Mouse (Mus musculus): Measurements from ENCODE around the gene Cul5. TPM values are rescaled to one million over a fixed set of nuclear protein-coding genes. Genes with fewer than 3 reads are reported as not detected.
A peak's percentile ranks its signal among the peaks of the same experiment; 100 is the strongest.

The Cul5 gene
- polyA plus RNA-seq, 1 experiment from 2014 or later = 20.2 TPM

DNA sequence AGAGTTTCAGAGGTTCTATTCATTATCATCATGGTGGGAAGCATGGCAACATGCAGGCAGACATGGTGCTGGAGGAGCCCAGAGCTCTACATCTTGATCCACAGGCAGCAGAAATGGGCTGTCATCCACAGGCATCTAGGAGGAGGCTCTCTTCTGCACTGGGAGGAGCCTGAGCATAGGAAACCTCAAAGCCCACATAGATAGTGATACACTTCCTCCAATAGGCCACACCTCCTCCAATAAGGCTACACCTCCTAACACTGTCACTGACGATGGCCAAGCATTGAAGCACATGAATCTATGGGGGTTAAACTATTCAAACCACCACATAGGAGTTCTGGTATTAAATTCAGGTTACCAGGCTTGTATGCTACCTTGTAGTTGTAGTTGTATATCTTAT, 23.9 kb upstream of the Cul5 start:
- no peak for ATAC-seq
- TF ChIP-seq CTCF (IDR thresholded peaks at IDR 0.05; ENCODE audit: low read depth) = no peak
- Histone ChIP-seq H3K36me3 (ENCODE audit: control insufficient read depth, insufficient read depth) (no peaks in the 10 kb centered on the region), H3K4me3 (ENCODE audit: low read depth, low read length) (no peak overlapping the region), H3K27me3 (replicated peaks; ENCODE audit: control insufficient read depth, insufficient read depth, low read length) (no peaks in the 10 kb centered on the region), H3K9me3 (ENCODE audit: control insufficient read depth) (no peaks in the 10 kb centered on the region), H3K27ac (ENCODE audit: low read depth, low read length) (no peak overlapping the region), H3K9ac (ENCODE audit: low read depth, low read length) (no peak overlapping the region), H3K4me1 (replicated peaks; ENCODE audit: control insufficient read depth, insufficient read depth, low read length) (no peaks in the 10 kb centered on the region), H3K4me2 (replicated peaks; ENCODE audit: low read depth) (no peak overlapping the region)
- WGBS = 63% methylated on average over 1 of the region's 1 CpGs

DNA sequence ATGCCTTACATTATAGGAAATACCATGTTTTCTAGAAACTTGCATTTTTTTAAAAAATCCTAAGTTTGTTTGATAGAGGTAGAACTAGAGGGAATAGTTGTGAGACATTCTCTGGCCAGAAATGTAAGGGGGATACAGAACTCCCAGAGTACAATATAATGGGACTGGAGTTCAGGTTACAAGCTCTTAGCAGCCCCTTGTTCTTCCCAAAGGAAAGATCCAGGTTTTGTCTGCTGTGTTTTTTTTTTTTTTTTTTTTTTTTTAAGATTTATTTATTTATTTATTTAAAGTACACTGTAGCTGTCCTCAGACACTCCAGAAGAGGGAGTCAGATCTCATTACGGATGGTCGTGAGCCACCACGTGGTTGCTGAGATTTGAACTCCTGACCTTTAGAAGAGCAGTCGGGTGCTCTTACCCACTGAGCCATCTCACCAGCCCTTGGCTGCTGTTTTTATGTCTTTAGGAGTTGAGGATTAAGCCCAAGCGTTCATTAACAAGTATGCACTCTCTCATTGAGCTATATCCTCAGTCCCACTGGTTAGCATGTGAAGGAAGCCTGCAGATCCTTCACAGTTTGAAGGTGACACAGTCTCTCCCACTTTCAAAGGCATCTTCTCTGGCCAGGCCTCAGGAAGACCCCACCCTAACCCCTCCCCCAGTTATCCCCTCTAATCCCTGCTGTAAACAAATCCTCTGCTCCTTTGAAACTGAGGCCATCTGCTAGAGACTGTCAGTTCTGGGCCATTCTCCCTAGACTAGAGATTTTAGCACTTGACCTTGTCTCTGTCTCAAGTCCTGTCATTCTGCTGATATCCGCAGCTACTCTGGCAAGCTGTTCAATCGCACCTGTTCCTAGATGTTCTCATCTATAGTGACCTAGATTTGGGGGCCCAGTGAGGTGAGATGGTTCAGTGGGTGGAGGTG, 22.2 kb upstream of the Cul5 start:
- TF ChIP-seq CTCF (IDR thresholded peaks at IDR 0.05; ENCODE audit: low read depth) = no peak
- no peak overlapping the region for H3K27ac ChIP-seq (ENCODE audit: low read depth, low read length)
- ATAC-seq = no peak
- H3K36me3 ChIP-seq (ENCODE audit: control insufficient read depth, insufficient read depth) = no peaks in the 10 kb centered on the region
- WGBS = 40% methylated on average over 7 of the region's 7 CpGs
- H3K4me1 ChIP-seq (replicated peaks; ENCODE audit: control insufficient read depth, insufficient read depth, low read length) = no peaks in the 10 kb centered on the region
- no peaks in the 10 kb centered on the region for H3K9me3 ChIP-seq (ENCODE audit: control insufficient read depth)
- H3K4me3 ChIP-seq (ENCODE audit: low read depth, low read length) = no peak overlapping the region
- H3K9ac ChIP-seq (ENCODE audit: low read depth, low read length) = no peak overlapping the region
- no peak overlapping the region for H3K4me2 ChIP-seq (replicated peaks; ENCODE audit: low read depth)
- no peaks in the 10 kb centered on the region for H3K27me3 ChIP-seq (replicated peaks; ENCODE audit: control insufficient read depth, insufficient read depth, low read length)

DNA sequence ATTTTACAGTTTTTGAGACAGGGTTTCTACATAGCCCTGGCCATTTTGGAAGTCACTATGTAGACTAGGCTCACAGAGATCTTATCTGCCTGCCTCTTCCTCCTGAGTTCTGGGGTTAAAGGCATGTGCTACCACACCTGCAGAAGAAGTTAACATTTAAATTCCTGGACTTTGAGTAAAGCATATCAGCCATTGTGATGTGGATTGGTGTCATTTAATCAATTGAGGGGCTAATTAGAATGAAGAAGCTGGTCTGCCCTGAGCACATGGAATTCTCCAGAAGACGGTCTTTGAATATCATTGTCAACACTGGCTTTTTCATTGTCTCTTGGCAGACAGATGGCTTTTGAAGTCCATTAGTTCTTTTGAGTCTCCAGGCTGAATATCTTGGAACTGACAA, 11.0 kb upstream of the Cul5 start:
- TF ChIP-seq CTCF (IDR thresholded peaks at IDR 0.05; ENCODE audit: low read depth) = no peak
- ATAC-seq = no peak
- no peaks in the 10 kb centered on the region for H3K9me3 ChIP-seq (ENCODE audit: control insufficient read depth)
- WGBS = 86% methylated on average over 1 of the region's 1 CpGs
- H3K4me1 ChIP-seq (replicated peaks; ENCODE audit: control insufficient read depth, insufficient read depth, low read length) = no peaks in the 10 kb centered on the region
- H3K4me3 ChIP-seq (ENCODE audit: low read depth, low read length) = no peak overlapping the region
- H3K36me3 ChIP-seq (ENCODE audit: control insufficient read depth, insufficient read depth) = no peaks in the 10 kb centered on the region
- no peak overlapping the region for H3K27ac ChIP-seq (ENCODE audit: low read depth, low read length)
- H3K9ac ChIP-seq (ENCODE audit: low read depth, low read length) = no peak overlapping the region
- no peaks in the 10 kb centered on the region for H3K27me3 ChIP-seq (replicated peaks; ENCODE audit: control insufficient read depth, insufficient read depth, low read length)
- H3K4me2 ChIP-seq (replicated peaks; ENCODE audit: low read depth) = no peak overlapping the region

DNA sequence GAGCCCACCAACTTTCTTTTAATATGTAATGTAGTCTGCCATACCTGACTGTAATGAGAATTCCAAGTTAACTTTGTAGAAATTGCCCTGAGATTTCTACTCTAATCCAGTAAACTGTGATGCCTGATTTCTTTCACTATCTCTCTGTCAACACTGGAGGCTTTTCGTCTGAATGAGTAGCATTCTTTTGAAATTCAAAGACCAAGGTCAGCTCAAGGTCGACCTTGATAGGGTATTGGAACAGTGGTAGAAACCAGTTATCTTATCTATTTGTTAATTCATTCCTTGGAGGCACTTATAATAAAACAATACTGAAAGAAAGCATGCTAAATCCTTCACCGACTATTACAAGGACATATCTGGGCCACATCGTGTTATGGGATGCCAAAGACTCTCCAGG, 7.1 kb upstream of the Cul5 start:
- TF ChIP-seq CTCF (IDR thresholded peaks at IDR 0.05; ENCODE audit: low read depth) = no peak
- Histone ChIP-seq H3K27ac (ENCODE audit: low read depth, low read length) (no peak overlapping the region), H3K27me3 (replicated peaks; ENCODE audit: control insufficient read depth, insufficient read depth, low read length) (no peaks in the 10 kb centered on the region), H3K36me3 (ENCODE audit: control insufficient read depth, insufficient read depth) (no peaks in the 10 kb centered on the region), H3K4me1 (replicated peaks; ENCODE audit: control insufficient read depth, insufficient read depth, low read length) (no peaks in the 10 kb centered on the region), H3K4me2 (replicated peaks; ENCODE audit: low read depth) (no peak overlapping the region), H3K4me3 (ENCODE audit: low read depth, low read length) (no peak overlapping the region), H3K9ac (ENCODE audit: low read depth, low read length) (no peak overlapping the region), H3K9me3 (ENCODE audit: control insufficient read depth) (no peaks in the 10 kb centered on the region)
- ATAC-seq = no peak
- 53% methylated on average over 4 of the region's 4 CpGs for WGBS

DNA sequence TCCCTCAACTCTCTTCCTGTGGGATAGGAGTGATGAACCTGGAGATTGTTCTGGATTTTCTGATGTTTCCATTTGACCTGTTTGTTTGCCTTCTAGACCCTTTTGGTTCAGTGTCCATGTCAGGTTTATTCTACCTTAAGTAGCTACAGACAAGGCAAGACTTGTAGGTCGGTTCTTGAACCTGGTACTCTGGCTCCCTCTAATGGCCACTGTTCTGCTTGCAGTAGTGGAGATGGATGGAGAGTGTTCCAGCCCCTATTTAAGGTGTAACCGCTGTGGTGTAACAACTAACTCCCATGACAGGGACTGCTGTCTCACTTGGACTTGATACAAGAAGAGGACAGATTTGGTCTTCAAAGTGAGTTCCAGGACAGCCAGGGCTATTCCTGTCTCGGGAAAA, 3.8 kb upstream of the Cul5 start:
- H3K27ac ChIP-seq (ENCODE audit: low read depth, low read length) = no peak overlapping the region
- H3K9ac ChIP-seq (ENCODE audit: low read depth, low read length) = no peak overlapping the region
- no peaks in the 10 kb centered on the region for H3K9me3 ChIP-seq (ENCODE audit: control insufficient read depth)
- ATAC-seq = no peak
- no peaks in the 10 kb centered on the region for H3K36me3 ChIP-seq (ENCODE audit: control insufficient read depth, insufficient read depth)
- no peak overlapping the region for H3K4me2 ChIP-seq (replicated peaks; ENCODE audit: low read depth)
- H3K4me3 ChIP-seq (ENCODE audit: low read depth, low read length) = no peak overlapping the region
- H3K4me1 ChIP-seq (replicated peaks; ENCODE audit: control insufficient read depth, insufficient read depth, low read length) = no peaks in the 10 kb centered on the region
- peak; percentile 89 for TF ChIP-seq CTCF (IDR thresholded peaks at IDR 0.05; ENCODE audit: low read depth)
- 26% methylated on average over 3 of the region's 3 CpGs for WGBS
- H3K27me3 ChIP-seq (replicated peaks; ENCODE audit: control insufficient read depth, insufficient read depth, low read length) = no peaks in the 10 kb centered on the region

DNA sequence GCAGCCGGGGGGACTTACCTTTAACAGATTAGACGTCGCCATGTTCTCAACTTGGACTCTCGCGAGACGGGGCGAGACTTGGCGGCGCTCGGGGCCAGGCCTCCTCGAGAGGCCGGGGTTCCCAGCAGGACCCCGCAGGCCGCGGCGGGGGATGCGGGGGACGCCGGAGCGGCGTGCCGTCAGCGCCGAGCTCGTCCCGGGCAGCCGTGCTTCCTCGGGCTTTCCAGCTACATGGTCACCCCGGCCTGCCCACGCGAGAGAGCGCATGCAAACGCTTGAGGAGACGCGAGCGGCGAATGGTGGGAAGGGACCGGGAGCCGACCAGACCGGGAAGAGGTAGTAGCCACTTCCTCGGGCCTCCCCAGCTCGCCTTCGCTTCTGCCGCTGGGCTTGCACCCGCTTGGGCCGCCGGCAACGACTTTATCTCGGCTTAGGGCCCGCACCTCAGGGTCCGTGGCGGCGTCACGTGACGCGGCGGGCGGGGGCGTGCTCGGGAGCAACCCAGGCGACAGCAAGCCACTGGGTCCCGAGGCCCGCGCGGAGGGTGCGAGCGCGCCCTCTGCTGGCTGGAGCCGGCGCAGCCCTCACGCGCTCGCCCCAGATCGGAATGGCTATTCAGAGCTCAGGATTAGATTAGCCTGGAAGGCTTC, 2.7 kb downstream of the Cul5 start:
- H3K4me1 ChIP-seq (replicated peaks; ENCODE audit: control insufficient read depth, insufficient read depth, low read length) = peaks cover 4% of the 10 kb centered on the region; the same call in 1 of the 2 replicates
- H3K4me3 ChIP-seq (ENCODE audit: low read depth, low read length) = peak overlapping the region; percentile 94
- H3K27me3 ChIP-seq (replicated peaks; ENCODE audit: control insufficient read depth, insufficient read depth, low read length) = no peaks in the 10 kb centered on the region
- H3K4me2 ChIP-seq (replicated peaks; ENCODE audit: low read depth) = peak overlapping the region; percentile 85
- WGBS = under 1% methylated on average over 72 of the region's 74 CpGs
- H3K9ac ChIP-seq (ENCODE audit: low read depth, low read length) = peak overlapping the region; percentile 99
- peak; percentile 99 for TF ChIP-seq CTCF (IDR thresholded peaks at IDR 0.05; ENCODE audit: low read depth)
- ATAC-seq = peak; percentile 97
- no peaks in the 10 kb centered on the region for H3K9me3 ChIP-seq (ENCODE audit: control insufficient read depth)
- H3K36me3 ChIP-seq (ENCODE audit: control insufficient read depth, insufficient read depth) = no peaks in the 10 kb centered on the region
- H3K27ac ChIP-seq (ENCODE audit: low read depth, low read length) = peak overlapping the region; percentile 97
